Mouse (Mus musculus): ENCODE data around the gene Copz2.

- TF ChIP-seq EP300 (IDR thresholded peaks at IDR 0.05; ENCODE audit: insufficient read depth, low read depth, low read length), result peak; percentile 86
- TF ChIP-seq POLR2A (IDR thresholded peaks at IDR 0.05; ENCODE audit: insufficient read depth, low read length), result no peak
These were observed 50.0 kb downstream of the Copz2 start for GRCm38 (mm10) chr11:96899449-96900306.
